Mouse (Mus musculus) yolk sac, embryonic 10.5 days (tissue): ENCODE results near the gene Actl10.
A peak's percentile ranks its signal among the peaks of the same experiment; 100 is the strongest.

Experiments used
- DNase-seq: peaks from one replicate; pipeline ENCODE4 v3.0.0-alpha.2; 2017; ENCODE audit warnings: low spot score

The Actl10 gene

DNA sequence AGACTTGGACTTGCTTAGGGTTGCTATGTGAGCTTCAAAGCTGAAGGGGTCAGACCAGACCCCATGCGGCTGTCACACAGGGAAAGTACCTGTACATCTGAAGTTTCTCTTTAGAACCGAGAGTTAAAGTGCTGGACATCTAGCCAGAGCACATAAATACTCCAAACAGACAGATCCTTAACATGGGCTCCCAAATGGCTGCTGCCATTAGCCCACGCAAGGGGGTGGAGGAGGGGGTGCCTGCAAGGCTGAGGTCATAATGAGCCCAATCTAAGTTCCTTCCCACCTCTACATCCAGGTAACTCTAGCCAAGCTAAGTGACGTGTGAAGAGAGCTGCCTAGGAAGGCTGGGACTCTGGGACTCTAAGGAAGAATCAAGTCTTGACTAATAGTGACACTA is at the start of gene Actl10:
Gene Actl10 (plus strand): TSS at position 301 of the 400 bp plus-strand sequence.
- DNase-seq, result no peak

DNA sequence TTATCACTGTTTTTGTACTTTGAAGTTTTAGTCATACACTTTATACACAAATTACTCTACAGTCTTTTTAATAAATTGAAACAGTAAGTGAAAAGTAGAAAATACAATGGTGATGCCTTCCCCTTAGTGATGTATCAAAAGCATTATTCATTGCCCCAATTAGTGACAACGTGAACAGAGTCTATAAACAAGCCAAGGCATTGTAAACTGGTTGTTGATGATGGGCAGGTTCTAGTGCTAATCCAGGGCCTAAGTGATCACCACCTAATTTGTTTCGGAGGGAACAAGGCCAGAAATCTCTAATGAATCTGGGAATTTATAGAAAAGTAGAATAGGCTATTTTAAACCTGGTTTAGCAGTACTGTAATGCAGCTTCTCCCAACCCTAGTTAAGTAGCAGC is 44.5 kb upstream of the Actl10 start:
- DNase-seq, result no peak

DNA sequence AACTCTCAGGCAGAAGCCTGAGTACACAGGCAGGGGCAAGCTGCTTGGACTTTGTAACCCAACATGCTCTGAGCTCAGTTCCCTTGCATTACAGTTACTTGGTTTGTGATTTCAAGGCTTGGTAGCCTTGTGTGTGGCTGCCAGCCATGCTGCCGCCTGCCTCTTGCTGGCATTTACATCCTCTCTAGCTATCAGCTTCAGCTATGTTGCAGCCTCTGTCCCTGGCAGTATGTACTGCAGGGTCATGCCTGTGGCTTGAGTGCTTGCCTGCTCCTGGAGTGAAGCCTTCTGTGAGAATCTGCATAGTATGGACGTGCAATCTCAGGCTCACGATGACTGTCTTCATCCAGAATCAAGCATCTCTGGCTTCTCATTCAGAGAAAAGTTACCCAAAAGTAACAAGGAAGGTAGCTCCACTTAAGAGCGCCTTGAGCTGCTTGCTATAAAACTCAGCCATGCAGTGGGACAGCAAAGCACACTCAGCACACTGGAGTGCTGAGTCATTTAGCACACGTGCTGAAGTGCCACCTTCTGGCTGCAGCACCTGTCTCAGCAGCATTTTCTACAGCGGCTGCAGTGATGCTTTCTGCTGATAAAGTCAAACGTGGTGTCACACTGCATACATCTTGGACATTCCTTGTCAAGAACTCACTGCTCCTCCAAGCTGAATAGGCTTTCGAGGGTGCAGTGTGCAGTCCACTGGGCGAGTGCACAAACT is 43.9 kb upstream of the Actl10 start:
- peak; percentile 64 for DNase-seq

DNA sequence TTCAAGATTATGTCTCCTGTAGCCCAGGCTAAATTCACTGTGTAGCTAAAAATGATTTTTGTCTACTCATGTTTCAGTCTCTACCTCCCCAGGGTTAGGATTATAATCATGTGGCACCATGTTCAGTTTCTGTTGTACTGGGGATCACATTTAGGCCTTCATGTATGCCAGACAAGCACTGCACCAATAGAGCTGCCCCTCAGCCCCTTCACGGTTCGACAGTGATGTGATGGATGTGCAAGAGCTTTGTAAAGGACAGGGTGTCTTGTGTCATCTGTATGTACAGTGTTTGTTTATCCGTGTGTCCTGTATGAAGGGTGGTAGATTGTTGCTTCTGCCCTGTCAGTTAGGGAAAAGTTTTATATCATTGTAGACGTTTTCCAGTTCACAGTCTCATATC is 43.1 kb upstream of the Actl10 start:
- DNase-seq, result no peak

DNA sequence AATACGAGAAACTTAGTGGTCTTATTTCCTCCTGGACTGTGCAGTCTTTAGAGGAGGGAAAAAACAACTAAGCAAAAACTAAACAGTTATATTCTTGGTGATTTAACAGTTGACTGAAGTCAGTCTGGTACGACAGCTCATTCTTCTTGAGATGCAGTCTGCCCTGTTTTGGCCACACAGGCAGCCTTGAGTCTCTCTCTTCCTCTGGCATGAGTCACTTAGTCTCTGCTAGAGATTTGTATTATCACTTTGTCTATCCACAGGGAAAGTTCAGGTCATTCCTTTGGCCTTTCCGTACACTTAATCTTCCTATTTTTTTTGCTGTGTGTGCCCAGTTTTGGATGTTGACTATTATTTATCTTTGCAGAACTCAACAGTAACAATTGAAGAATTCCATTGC is 41.4 kb upstream of the Actl10 start:
- DNase-seq, result no peak

DNA sequence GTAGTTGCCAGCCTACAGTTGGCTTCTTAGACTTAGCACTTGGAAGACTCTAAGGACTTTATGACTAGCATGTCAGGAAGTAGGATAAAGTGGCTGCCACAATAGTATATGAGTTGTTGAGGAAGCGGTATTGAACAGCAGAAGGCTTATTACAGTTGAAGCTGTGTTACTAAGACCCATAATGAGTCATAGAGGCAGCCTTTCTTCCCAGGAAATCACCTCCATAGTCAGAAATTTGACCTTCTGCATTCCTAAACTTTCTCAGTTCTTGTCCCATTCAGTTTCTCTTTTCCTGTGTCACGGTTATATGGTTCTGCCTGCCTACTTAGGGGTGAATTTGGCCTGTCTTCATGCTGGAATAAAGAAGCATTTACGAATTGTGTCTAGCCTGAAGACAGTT is 34.6 kb upstream of the Actl10 start:
- no peak for DNase-seq

DNA sequence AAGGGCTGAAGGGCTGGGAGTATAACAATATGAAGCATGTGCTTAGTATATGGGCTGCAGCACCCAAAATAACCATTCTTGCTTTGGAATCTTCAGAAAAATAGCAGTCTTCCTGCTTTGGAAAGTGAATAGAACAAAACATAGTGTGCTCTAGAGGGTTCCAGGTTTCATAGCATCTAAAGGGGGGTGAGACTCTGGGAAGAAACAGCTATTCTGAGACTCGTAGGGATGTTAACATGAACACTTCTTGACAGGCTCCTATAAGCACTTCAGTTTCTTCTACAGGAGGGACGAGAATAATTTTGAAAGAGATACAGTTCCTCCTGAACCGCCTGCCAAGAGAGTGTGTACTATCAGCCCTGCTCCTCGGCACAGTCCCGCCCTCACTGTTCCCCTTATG is 34.2 kb upstream of the Actl10 start:
- no peak for DNase-seq

DNA sequence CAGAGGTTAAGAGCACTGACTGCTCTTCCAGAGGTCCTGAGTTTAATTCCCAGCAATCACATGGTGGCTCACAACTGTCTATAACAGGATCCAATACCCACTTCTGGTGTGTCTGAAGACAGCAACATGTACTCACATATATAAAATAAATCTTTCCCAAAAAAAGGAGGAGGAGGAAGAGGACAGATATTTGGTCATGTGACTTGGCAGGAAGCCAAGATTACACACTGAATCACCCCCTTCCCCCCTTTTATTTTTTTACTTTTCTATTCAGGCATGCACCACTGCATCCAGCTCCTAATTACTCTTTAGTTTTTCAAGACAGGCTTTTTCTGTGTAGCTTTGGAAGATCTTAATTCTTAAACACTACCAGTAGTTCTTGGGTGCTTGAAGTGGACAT is 30.1 kb upstream of the Actl10 start:
- no peak for DNase-seq

DNA sequence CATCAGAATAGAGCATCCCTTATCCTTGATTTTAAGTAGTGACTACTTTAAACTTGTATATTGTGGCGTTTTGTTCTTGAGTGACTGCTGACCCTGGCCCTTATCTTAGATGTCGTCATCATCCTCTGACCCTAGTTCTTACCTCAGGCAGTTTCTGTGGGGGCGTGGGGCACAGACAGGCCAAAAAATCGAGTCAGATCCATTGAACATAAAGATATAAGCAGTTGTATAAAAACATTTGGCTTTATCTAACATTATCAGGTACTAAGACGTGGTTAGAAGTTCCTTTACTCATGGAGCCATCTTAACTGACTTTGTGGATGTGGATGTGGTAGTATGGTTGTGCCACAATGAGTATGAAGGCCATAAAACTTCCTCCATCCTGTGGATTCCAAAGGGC is 29.2 kb upstream of the Actl10 start:
- no peak for DNase-seq

DNA sequence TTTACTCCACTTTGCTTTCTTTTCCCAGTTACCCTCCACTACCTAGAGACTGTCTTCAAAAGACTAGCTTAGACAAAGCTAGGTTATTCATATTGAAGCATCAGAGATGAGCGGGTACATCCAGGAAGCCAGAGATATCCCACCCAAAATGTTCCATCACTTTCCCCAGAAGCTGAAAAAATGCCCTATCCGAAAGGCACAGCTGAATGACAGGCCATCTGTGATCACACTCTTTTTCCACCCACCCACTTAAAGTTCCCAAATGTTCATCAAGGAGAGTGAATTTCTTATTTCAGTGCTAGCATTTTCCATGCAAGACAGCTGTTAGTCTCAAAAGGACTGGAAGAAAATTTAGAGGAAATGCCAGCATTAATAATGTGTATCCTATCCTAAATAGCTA is 26.3 kb upstream of the Actl10 start:
- DNase-seq, result no peak

DNA sequence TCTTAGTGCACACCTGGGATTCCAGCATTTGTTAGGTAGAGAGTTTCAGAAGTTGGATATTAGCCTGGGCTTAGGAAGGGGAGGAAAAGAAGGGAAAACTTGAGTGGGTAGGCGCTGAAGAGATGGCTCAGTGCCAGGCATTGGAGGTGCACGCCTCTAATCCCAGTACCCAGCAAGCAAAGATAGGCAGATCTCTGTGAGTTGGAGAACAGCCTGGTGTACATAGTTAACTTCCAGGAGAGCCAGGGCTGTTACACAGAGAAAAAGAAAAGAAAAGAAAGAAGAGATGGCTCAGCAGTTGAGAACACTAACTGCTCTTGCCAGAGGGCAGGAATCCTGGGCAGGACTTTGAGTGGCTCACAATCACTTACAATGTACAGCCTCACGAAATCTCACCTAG is 25.0 kb upstream of the Actl10 start:
- DNase-seq, result no peak

DNA sequence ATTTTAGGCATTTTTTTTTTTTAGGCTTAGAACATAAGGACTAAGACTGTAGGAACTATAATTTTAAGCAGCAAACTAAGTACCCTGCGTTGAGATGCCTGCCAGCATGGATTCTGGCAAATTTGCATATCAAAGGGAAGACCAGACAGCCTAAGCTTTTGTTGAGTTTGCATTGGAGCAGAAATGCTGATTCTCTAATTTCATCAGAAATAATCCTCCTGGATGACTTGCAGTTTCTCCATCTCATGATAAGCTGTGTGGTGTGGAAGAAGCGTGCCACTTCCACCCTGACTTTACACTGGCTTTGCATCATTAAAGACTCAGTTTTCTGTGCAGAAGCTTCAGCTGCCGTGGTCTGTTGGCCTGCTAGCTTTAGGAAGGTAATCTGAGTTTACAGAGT is 18.7 kb upstream of the Actl10 start:
- DNase-seq, result no peak

DNA sequence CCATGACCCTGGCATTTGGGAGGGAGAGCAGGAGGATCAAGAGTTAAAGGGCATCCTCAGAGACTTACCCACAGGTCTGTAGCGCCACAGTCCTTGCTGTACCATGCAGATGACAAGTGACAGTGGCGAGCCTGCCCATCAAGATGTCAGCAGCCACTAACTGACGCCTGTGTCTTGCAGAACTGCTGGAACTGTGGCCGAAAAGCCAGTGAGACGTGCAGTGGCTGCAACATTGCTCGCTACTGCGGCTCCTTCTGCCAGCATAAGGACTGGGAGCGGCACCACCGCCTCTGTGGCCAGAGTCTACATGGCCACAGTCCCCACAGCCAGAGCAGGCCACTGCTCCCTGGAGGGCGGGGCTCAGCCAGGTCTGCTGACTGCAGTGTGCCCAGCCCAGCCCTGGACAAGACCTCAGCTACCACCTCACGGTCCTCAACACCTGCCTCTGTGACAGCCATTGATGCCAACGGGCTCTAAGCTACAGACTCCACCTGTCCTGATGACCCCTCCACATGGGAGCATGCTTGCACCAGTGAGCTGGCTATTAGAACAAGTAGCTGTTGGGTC is 16.8 kb upstream of the Actl10 start:
- no peak for DNase-seq

DNA sequence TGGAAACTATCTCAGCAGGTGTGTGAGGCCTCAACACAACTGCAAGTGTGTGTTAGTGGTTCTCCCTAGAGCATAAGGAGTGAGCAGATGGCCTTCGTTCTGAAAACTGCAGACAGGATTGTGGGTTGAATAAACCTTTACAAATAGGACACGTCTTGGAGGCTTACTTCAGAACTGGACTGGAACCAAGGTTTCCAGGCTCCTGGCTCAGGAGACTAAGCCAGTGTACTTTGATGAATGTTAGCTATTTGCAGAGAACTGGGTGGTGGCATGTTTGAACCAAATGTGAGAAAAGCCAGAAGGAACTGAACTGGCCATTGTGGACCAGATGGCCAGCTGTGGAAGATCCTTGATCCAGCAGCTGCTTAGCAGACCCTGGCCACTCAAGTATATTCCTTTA is 13.3 kb upstream of the Actl10 start:
- no peak for DNase-seq

DNA sequence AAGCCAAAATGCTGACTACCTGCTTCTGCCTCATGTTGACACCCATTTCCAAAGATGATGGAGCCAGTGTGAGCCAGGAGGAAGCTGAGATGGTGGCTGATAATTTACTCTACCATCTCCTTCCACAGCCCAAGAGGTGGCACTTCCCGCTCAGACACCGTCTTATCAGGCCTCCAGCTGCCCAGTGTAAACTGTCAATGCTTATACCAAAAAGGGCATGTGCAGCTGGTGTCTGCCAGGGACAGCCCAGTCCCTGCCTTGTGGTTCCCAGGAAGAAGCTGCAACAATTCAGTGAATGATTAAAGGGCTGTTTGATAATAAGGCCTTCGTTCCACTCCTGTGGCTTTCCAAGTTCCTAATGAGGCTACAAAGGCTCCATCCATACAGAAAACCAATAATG is 12.9 kb upstream of the Actl10 start:
- no peak for DNase-seq

DNA sequence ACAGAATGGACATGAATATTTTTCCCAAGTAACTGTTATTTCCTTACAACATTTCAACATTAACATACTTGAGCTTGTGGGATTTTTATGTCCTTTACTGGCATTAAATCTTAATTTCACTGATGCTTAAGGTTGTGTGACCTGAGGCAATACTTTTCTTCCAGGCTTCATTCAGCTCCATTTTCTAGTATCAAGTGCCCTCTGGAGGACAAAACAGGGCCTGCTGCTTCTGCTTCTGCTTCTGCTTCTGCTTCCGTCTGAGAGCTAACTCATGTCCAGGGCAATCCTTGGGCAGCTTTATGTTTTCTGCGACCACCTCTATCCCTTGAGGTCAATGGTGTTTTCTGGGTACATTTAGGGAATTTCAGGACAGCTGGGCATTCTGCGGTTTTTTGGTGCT is 11.9 kb upstream of the Actl10 start:
- no peak for DNase-seq

DNA sequence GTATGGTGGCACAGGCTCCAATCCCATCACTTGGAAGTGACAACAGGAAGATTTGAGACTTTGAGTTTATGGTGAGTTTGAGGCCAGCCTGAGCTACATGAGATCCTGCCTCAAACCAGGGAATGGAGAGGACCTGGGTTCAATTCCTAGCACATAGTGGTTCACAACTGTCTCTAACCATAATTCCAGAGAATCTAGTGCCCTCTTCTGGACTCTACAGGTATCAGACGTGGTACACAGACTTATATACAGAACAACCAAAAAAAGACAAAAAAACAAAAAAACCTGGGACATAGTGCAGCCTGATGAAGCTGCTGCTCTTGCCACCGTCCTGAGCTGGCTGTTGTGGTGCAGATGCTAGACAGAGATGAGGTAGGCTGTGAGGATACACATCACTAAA is 9.9 kb upstream of the Actl10 start:
- no peak for DNase-seq

DNA sequence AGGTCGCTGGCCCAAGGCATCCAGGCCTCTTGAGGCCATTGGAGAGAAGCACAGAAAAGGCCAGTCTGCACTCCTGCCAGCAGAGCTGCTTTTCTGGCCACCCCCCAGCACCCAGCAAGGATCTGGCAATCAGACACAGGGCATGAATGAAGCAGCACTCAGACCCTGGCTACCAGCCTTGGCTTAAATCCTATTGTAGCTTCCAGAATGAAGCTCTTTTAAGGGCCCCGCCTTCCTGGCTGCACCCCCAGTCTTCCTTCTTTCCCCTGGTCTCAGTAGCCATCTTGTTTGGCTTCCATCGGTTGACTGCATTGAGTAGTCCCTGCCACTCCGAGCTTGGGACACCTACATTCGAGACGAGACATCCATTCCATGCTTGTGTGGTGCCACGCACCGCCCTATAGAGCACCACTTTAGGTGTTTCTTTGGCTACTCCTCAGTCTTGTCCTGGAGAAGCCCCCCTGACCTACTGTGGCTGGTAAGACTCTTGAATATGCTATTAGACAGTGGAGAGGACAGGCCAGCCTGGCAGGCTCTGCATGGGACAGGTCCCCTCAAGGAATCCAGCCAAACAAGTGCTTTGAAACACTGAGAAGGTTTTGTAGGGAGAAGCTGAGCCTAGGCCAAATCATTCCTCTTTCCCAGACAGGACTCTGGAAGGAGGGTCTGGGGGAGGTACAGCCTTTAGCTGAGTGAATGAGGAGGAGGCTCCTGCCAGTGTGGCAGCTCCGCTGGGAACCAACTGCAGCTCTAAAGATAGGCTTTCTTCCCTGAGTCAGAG is 7.8 kb upstream of the Actl10 start:
- no peak for DNase-seq

DNA sequence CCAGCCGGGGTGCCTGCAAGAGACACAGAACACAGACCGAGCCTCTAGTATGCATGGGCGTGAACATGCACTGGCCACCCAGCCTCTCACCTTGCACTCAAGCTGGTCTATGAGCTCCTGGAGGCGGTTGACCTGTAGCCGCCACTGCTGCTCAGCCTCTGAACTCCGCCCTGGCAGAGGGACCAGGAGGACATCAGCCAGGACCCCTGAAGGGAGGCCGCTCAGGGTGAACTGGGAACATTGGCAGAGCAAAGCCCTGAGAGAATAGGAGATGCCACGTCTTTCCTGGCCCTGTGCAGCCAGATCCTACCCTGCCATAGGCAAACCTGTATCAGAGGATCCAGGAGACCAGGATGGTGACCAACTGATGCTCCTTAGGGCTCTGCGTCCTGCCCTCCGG is 4.9 kb upstream of the Actl10 start, which contains the start of gene 1700003F12Rik:
Gene 1700003F12Rik (plus strand): TSS at position 375 of the 400 bp plus-strand sequence.
- DNase-seq, result no peak

DNA sequence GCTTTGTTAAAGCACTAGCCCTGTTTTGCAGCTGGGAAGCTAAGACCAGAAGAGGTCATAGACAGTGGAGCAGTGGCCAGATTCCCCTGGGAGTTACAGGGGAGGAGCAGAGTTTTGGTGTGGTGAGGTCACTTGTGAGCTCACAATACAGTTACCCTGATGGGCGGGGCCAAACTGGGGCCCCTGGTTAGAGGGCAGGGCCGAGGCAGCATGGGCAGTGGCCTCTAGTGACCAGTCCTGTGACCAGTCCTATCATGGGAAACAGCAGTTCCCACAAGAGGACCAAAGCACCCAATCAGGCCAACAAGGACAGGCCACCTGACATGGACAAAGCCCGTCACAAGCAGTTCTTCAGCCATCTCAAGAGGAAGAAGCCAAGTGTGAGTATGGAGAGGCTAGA is 2.9 kb upstream of the Actl10 start:
- no peak for DNase-seq

DNA sequence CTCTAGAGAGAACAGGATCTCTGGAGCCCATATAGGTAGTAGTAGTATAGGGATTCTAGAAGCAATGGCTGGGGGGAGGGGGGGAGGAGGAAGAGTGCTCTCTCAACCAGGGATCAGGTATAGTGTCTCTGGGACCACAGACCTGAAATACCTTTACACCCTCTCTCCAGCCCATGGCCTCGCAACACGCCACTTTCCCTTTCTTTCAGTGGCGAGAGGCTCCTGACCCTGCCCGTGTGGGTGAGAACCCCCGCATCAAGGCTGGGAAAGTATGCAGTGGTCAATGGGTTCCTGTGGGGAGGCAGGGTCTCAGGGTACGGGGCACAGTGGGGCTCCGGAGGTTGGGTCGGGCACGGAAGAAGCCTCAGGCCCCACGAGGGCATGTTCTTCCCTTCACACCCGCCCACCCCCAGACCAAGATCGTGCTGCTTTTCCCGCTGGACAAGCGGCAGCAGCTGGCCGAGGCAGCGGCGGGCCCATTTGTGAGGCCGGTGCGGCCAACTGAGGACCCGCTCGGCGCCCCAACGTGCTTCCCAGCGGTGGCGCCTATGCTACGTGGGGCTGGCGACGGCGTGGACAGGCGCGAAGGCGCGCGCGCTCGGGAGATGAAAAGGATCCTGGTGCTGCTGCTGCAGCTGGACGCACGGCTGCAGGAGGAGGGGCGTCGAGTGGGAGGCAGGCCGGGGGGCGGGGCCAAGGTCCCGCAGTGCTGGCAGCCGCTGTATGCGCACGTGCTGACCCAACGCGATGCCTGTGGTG is 2.3 kb upstream of the Actl10 start:
- peak; percentile 77 for DNase-seq

DNA sequence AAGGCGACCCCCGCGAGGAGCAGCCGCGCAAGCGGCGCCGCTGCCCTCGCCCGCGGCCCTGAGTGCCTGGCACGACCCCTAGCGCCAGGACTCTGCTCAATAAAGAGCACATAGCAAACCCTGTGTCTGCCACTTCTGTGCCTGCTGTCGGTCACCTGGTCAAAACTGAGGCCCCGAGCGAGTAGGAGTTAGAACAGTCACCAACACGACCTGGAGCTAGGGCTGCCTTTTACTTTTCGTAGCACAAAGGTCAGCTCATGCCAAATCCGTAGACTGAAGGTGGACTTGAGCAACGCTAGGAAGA is 1.7 kb upstream of the Actl10 start:
- no peak for DNase-seq

DNA sequence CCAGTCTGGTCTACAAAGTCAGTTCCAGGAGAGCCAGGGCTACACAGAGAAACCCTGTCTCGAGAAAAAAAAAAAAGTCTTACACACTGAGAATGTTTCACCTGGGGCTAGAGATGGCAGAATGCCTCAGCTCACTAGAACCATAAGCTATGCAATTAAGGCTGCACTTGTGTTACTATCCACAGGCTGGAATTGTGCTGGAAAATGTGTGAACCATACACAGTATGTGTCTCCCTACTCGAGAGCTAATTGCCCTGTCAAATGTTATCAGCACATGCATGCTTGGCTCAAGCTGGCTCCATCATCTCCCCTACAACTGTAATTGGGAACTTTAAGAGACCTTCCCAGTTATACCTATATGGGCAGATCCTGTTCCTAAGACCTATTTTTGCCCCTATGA is 639 bp upstream of the Actl10 start:
- no peak for DNase-seq
